Mouse (Mus musculus): ENCODE data around the gene Tsnaxip1.
"Not testable (repeated sequence)": the region's sequence is repeated elsewhere in the genome, so short reads cannot be mapped to it uniquely, and the experiment has no call there.

The Tsnaxip1 gene

DNA sequence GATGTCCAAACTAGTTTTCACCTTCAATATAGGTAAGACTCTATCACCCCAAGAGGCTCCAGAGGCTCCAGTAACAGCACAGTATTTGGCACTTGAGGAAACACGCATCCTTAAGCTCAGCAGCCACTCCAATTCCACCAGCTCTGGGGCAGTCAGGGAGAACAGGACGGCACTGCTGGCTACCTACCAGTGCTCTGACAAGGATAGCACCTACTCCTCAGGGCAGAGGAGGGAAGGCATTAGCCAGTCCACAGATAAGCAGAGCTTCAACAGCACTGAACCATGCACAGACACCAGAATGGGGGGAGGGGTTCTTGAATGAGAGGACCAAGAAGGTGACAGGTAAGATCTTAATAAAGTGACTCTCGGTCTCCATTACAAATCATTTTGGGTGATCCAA is 7.9 kb upstream of the Tsnaxip1 start:
- no peak for DNase-seq

DNA sequence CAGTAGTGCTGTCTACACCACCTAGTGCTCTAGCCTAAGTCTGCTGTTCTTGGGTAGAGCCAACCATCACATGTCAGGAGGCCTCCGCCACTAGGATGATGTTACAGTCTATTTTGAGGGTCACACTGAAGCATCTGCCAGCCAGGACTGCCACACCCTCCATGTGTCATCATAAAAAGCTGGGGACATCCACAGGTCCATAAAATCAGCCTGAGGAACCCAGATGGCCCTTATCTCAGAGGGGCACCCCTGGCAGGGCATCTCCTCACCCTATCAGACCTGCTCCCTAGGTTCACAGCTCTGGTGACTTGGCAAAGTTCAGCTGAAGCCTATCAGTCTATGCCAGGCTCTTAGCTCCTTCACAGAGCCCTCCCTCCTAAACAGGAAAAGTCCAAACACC is 6.6 kb upstream of the Tsnaxip1 start:
- DNase-seq, result no peak

GRCm38 (mm10) chr8:105825506-105825905 is 2.0 kb upstream of the Tsnaxip1 start:
- no peak for DNase-seq

- DNase-seq, result no peak
These were observed 1.2 kb upstream of the Tsnaxip1 start for GRCm38 (mm10) chr8:105826379-105826778.

- not testable (repeated sequence) for DNase-seq
These were observed 6.2 kb downstream of the Tsnaxip1 start for GRCm38 (mm10) chr8:105833740-105834139.

DNA sequence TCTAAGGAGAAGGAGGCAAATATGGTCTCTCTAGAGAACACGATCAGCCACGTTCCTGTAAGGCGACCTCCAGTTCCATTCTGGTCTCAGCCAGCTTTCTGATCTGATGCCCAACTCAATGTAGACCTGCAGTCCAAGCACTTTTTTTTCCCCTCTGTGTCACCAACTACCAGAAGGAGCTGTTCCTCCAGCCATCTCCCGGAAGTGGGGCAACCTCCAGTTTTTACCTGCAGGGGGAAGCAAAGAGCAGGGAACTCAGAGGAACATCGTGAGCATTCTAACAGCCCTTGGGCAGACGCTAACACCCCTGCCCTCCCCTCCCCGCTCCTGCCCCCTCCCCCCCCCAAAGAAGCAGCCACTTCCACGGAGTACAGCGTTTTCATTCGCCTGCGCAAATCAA is 7.8 kb downstream of the Tsnaxip1 start:
- peak; percentile 50 to 51 for DNase-seq

DNA sequence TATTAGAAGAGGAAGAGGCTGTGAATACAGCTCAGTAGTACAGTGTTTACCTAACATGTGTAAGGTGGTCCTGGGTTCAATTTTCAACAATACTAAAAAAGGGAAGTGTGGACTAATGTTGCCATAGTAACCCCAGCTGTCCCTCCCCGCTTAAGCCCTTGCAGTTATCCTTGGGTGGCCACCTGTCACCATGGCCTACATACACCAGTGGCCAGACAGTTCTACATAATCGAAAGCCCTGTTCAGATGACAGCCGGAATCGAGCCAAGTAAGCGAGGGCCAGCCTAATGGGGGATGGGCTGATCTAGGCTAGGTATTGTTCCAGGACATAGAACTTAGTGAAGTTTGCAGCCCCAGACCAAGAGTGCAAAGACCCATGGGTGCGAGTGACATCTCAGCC is 9.5 kb downstream of the Tsnaxip1 start:
- DNase-seq, result peak in 1 of 2 experiments; percentile 24

- no peak for DNase-seq
These were observed 11.7 kb downstream of the Tsnaxip1 start for GRCm38 (mm10) chr8:105839209-105839608.

- DNase-seq, result no peak
These were observed 19.1 kb downstream of the Tsnaxip1 start for GRCm38 (mm10) chr8:105846678-105847077.

- DNase-seq, result no peak
These were observed 22.5 kb downstream of the Tsnaxip1 start for GRCm38 (mm10) chr8:105850014-105850413.

DNA sequence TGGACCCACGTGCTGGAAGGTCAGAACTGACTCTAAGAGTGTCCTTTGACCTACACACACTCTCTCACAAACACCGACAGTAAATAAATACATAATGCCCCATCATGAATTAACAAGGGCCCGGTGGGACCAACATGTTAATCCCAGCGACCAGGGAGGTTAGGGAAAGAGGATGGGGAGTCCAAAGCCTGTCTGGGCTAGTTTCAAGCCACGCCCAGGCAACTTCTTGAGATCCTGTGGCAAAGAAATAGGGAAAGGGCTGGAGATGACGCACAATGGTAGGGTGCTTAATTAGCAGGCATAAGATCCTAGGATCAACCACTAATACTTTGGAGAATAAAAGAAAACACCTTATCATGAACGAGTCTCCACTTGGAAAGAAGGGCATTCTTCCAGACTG is 23.1 kb downstream of the Tsnaxip1 start:
- DNase-seq, result no peak

DNA sequence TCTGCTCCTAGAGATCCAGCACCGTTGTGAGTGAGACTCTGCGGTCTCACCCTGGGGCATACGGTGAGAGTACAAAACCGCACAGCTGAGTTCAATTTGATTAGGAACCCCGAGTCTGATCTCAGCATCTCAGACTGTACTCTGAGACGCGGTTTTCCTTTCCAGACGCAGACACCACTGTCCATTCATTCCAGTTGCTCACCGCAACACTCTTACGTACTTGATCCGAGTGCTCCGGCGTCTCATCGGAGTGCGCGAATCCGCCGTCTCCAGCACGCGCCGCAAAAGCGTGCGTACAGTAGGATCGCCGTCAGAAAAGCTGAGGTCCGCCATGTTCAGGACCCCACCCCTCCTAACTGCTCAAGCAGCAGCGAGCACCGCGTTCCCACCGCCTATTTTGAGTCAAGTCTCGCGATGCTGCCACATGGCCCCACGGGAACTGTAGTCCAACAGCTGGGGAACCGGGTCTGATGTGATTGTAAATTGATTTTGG is 24.2 kb downstream of the Tsnaxip1 start:
- peak; percentile 80 to 81 for DNase-seq

- no peak for DNase-seq
These were observed 24.7 kb downstream of the Tsnaxip1 start for GRCm38 (mm10) chr8:105852146-105852729.

- no peak for DNase-seq
These were observed 25.6 kb downstream of the Tsnaxip1 start, which contains the start of gene Cenpt for GRCm38 (mm10) chr8:105853178-105853577. TSS of gene Cenpt (minus strand) at chr8:105853278.

- DNase-seq, result no peak
These were observed 26.8 kb downstream of the Tsnaxip1 start for GRCm38 (mm10) chr8:105854303-105854702.

DNA sequence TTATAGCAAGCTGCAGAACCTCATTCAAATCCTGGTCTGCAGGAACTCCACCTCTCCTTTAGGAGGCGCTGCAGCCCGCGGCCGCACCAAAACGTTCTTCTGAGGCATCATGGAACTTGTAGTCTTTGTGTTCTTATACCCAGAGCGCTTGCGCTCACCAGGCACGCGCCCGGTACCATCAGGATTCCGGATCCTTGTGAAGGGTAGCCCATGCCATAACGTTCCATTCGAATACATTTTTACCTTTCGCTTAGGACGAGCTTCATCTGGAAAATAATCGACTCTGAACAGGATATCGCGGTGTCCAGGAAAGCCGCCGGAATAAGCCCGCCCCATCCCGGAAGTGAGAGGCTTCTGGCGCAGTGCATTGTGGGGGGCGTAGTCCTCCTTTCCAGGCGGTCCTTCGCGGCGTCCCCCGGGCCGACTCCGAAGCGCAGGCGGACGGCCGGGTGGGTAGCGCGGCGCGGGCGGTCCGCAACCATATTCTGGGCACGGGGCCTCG is 27.2 kb downstream of the Tsnaxip1 start, which contains the start of gene Thap11:
TSS of gene Thap11 (plus strand) at position 418 of the 502 bp plus-strand sequence.
- peak; percentile 90 for DNase-seq

DNA sequence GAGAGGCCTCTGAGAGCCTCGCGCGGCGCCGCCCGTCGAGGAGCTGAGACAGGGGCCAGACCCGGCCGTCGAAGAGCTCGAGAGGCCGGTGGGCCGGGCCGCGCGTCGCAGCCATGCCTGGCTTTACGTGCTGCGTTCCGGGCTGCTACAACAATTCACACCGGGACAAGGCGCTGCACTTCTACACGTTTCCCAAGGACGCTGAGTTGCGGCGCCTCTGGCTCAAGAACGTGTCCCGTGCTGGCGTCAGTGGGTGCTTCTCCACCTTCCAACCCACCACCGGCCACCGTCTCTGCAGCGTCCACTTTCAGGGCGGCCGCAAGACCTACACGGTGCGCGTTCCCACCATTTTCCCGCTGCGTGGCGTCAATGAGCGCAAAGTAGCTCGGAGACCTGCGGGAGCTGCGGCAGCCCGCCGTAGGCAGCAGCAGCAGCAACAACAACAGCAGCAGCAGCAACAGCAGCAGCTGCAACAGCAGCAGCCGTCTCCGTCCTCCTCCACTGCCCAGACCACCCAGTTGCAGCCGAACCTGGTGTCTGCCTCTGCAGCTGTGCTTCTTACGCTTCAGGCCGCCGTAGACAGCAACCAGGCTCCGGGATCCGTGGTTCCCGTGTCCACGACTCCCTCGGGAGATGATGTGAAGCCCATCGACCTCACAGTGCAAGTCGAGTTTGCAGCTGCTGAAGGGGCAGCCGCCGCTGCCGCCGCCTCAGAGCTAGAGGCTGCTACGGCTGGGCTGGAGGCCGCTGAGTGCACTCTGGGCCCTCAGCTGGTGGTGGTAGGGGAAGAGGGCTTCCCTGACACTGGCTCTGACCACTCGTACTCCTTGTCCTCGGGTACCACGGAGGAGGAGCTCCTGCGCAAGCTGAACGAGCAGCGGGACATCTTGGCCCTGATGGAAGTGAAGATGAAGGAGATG is 28.0 kb downstream of the Tsnaxip1 start:
- peak; percentile 45 to 50 for DNase-seq

- DNase-seq, result no peak
These were observed 28.8 kb downstream of the Tsnaxip1 start for GRCm38 (mm10) chr8:105856168-105856835.

DNA sequence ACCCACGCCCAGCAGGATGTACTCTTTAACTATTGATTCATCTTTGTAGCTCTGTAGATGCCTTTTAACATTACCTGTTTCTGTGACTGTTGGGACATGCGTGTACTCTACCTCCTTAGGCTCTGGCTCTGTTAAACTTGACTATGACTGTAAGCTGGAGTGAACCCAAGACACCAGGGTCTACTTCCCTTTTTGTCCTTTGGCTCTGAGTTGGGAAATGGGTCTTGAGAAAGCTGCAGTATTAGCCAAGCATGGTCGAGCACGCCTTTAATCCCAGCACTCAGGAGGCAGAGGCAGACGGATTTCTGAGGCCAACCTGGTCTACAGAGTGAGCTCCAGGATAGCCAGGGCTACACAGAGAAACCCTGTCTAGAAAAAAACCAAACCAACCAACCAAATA is 31.0 kb downstream of the Tsnaxip1 start:
- no peak for DNase-seq

DNA sequence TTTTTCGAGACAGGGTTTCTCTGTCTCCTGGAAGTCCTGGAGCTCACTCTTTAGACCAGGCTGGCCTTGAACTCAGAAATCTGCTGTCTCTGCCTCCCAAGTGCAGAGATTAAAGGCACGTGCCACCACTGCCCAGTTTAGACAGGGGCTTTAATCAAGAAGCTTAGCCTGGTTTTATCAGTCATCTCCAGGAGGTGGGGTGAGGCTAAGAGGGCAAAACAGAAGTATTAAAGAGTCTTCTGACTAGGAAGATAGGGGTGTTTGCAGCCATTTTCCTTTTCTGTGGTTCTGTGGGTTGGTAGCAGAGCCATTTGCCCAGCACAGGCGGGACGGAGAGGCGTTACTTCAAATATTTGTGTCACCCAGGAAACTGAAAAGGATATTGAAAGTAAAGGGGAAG is 31.8 kb downstream of the Tsnaxip1 start:
- no peak for DNase-seq

- DNase-seq, result peak; percentile 85 to 89
These were observed 32.8 kb downstream of the Tsnaxip1 start, which contains the start of gene Nutf2 for GRCm38 (mm10) chr8:105860143-105860981. TSS of gene Nutf2 (plus strand) at chr8:105860580.

DNA sequence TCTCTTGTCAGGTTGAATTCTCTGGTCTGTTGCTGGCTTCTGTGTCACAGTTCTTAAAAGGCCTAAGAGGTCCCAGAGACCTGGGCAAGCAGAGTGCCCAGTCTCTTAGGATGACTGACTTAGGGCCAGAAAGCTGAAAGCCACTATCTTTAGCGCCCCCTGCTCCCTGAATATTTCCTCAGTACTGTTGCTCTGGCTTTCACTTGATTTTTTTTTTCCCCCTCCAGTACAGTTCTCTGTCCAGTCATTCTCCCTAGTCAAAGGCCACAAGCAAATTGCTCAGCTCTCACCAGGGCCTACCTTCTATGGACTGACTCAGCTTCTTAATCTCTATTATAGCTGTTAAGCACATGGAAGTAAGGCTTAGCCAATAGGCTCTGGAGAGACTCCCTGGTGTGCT is 34.4 kb downstream of the Tsnaxip1 start:
- DNase-seq, result no peak

All from cerebellum, postnatal 36 days (tissue).